Mouse (Mus musculus): ENCODE results near the gene Tnfrsf14. TPM values are rescaled to one million over a fixed set of nuclear protein-coding genes. Genes with fewer than 3 reads are reported as not detected.

The Tnfrsf14 gene
- total RNA-seq, 1 experiment = 0.85 TPM

GRCm38 (mm10) chr4:154898506-154899446 is 29.6 kb downstream of the Tnfrsf14 start, which contains the start of gene Fam213b:
TSS of gene Fam213b (minus strand) at chr4:154899135.
- H3K9me3 ChIP-seq (ENCODE audit: control insufficient read depth, insufficient read depth, low read depth, low read length) = no peaks in the 10 kb centered on the region
- in situ Hi-C loops (cut with MboI; ENCODE audit: low sequenced_read_pairs in 2 of 2, unreplicated experiment in 2 of 2) = loop anchor here in 1 of 2 experiments (25.0 kb wide), 1 partner anchor 339 kb away; the partner anchor contains the start of gene Faap20
- no peak within 1 kb of the TSS for H3K27ac ChIP-seq (ENCODE audit: insufficient read depth, low read depth, low read length, poor library complexity, severe bottlenecking)
- TF ChIP-seq ZC3H11A (IDR thresholded peaks at IDR 0.05; ENCODE audit: borderline replicate concordance, low read depth, low read length) (no peak), CHD2 (IDR thresholded peaks at IDR 0.05; ENCODE audit: low read depth, low read length) (no peak), MAFK (IDR thresholded peaks at IDR 0.05; ENCODE audit: insufficient read depth, low read depth, low read length) (no peak), HCFC1 (IDR thresholded peaks at IDR 0.05; ENCODE audit: borderline replicate concordance, insufficient read depth, low read length) (no peak), ZNF384 (IDR thresholded peaks at IDR 0.05; ENCODE audit: low read depth, low read length) (no peak)
- H3K4me1 ChIP-seq (ENCODE audit: control insufficient read depth in 2 of 2, insufficient read depth in 2 of 2, low read length in 2 of 2, poor library complexity in 1 of 2) = peaks cover 0 to 8% of the 10 kb centered on the region in 2 experiments; a peak in 1 of 4 replicates
- peak within 1 kb of the TSS; percentile 59 to 75 for H3K4me3 ChIP-seq (ENCODE audit: insufficient read depth in 1 of 2, low read depth in 1 of 2, low read length in 2 of 2, poor library complexity in 1 of 2, severe bottlenecking in 1 of 2)
- peak within 1 kb of the TSS; percentile 62 for H3K9ac ChIP-seq (ENCODE audit: insufficient read depth, low read depth, low read length, poor library complexity, severe bottlenecking)
- DNase-seq (ENCODE audit: low read depth, low spot score) = peak; percentile 92
- H3K36me3 ChIP-seq (ENCODE audit: control insufficient read depth, insufficient read depth, low read length, poor library complexity, severe bottlenecking) = no peaks in the 10 kb centered on the region

GRCm38 (mm10) chr4:154897676-154898465 is 30.5 kb downstream of the Tnfrsf14 start:
- Histone ChIP-seq H3K9ac (ENCODE audit: insufficient read depth, low read depth, low read length, poor library complexity, severe bottlenecking) (no peak overlapping the region), H3K27ac (ENCODE audit: insufficient read depth, low read depth, low read length, poor library complexity, severe bottlenecking) (no peak overlapping the region), H3K4me1 (ENCODE audit: control insufficient read depth in 2 of 2, insufficient read depth in 2 of 2, low read length in 2 of 2, poor library complexity in 1 of 2) (peaks cover 0 to 8% of the 10 kb centered on the region in 2 experiments; a peak in 1 of 4 replicates), H3K4me3 (ENCODE audit: insufficient read depth in 1 of 2, low read depth in 1 of 2, low read length in 2 of 2, poor library complexity in 1 of 2, severe bottlenecking in 1 of 2) (peak overlapping the region; percentile 59 to 75; a peak in 2 of 4 replicates), H3K9me3 (ENCODE audit: control insufficient read depth, insufficient read depth, low read depth, low read length) (no peaks in the 10 kb centered on the region), H3K36me3 (ENCODE audit: control insufficient read depth, insufficient read depth, low read length, poor library complexity, severe bottlenecking) (no peaks in the 10 kb centered on the region)
- DNase-seq (ENCODE audit: low read depth, low spot score) = no peak
- TF ChIP-seq ZC3H11A (IDR thresholded peaks at IDR 0.05; ENCODE audit: borderline replicate concordance, low read depth, low read length) (no peak), HCFC1 (IDR thresholded peaks at IDR 0.05; ENCODE audit: borderline replicate concordance, insufficient read depth, low read length) (no peak), MAFK (IDR thresholded peaks at IDR 0.05; ENCODE audit: insufficient read depth, low read depth, low read length) (no peak), ZNF384 (IDR thresholded peaks at IDR 0.05; ENCODE audit: low read depth, low read length) (no peak), CHD2 (IDR thresholded peaks at IDR 0.05; ENCODE audit: low read depth, low read length) (no peak)
- in situ Hi-C loops (cut with MboI; ENCODE audit: low sequenced_read_pairs in 2 of 2, unreplicated experiment in 2 of 2) = loop anchor here in 1 of 2 experiments (25.0 kb wide), 1 partner anchor 339 kb away; the partner anchor contains the start of gene Faap20

DNA sequence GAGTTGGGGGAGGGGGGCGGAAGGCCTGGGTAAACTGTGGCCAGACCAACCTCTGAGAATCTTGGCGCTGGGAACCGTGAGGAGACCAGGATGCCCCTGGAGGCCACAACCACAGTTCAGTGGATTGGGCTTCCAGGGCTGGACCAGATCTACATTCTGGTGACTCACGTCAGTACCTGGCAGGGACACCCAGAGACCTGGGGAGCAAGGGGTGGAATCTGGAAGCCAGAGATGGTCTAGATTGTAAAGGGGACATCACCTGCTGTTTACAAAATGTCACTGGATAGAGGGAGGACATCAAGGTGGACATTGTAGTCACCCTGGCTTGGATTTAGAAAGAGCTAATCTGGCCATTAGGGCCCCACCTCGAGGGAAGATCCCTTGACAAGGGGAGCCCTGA is 32.8 kb downstream of the Tnfrsf14 start:
- peak overlapping the region; percentile 48 to 51; a peak in 1 of 4 replicates for H3K4me3 ChIP-seq (ENCODE audit: insufficient read depth in 1 of 2, low read depth in 1 of 2, low read length in 2 of 2, poor library complexity in 1 of 2, severe bottlenecking in 1 of 2)
- no peaks in the 10 kb centered on the region for H3K9me3 ChIP-seq (ENCODE audit: control insufficient read depth, insufficient read depth, low read depth, low read length)
- H3K9ac ChIP-seq (ENCODE audit: insufficient read depth, low read depth, low read length, poor library complexity, severe bottlenecking) = no peak overlapping the region
- no peak for DNase-seq (ENCODE audit: low read depth, low spot score)
- no peaks in the 10 kb centered on the region for H3K36me3 ChIP-seq (ENCODE audit: control insufficient read depth, insufficient read depth, low read length, poor library complexity, severe bottlenecking)
- H3K27ac ChIP-seq (ENCODE audit: insufficient read depth, low read depth, low read length, poor library complexity, severe bottlenecking) = no peak overlapping the region
- in situ Hi-C loops (cut with MboI; ENCODE audit: low sequenced_read_pairs in 2 of 2, unreplicated experiment in 2 of 2) = loop anchor here in 1 of 2 experiments (25.0 kb wide), 1 partner anchor 342 kb away; the partner anchor contains the start of gene Faap20
- peaks cover 0 to 14% of the 10 kb centered on the region in 2 experiments; a peak in 1 of 4 replicates for H3K4me1 ChIP-seq (ENCODE audit: control insufficient read depth in 2 of 2, insufficient read depth in 2 of 2, low read length in 2 of 2, poor library complexity in 1 of 2)
- TF ChIP-seq ZC3H11A (IDR thresholded peaks at IDR 0.05; ENCODE audit: borderline replicate concordance, low read depth, low read length) (no peak), ZNF384 (IDR thresholded peaks at IDR 0.05; ENCODE audit: low read depth, low read length) (no peak), CHD2 (IDR thresholded peaks at IDR 0.05; ENCODE audit: low read depth, low read length) (no peak)

DNA sequence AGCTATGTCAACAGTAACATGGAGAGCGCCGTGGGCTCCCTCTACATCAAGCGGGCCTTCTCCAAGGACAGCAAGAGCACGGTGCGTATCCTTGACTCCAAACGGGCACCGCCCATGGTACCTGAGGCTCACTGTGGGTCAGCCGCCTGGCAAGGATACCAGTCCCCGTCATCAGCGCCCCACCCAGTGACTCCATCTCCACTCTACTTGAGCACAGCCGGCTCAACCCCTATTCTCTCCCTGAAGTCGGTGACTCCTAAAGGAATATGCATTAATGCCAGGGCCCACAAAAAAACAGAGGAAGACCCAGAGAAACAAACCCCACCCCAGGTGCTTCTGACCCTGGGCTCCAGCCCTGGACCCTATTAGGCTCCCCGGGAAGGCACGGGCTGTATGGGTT is 37.5 kb downstream of the Tnfrsf14 start:
- no peaks in the 10 kb centered on the region for H3K36me3 ChIP-seq (ENCODE audit: control insufficient read depth, insufficient read depth, low read length, poor library complexity, severe bottlenecking)
- H3K4me1 ChIP-seq (ENCODE audit: control insufficient read depth in 2 of 2, insufficient read depth in 2 of 2, low read length in 2 of 2, poor library complexity in 1 of 2) = peaks cover 0 to 6% of the 10 kb centered on the region in 2 experiments; a peak in 1 of 4 replicates
- no peak overlapping the region for H3K27ac ChIP-seq (ENCODE audit: insufficient read depth, low read depth, low read length, poor library complexity, severe bottlenecking)
- no peaks in the 10 kb centered on the region for H3K9me3 ChIP-seq (ENCODE audit: control insufficient read depth, insufficient read depth, low read depth, low read length)
- no peak overlapping the region; the same call in 1 of the 2 replicates for H3K9ac ChIP-seq (ENCODE audit: insufficient read depth, low read depth, low read length, poor library complexity, severe bottlenecking)
- in situ Hi-C loops (cut with MboI; ENCODE audit: low sequenced_read_pairs in 2 of 2, unreplicated experiment in 2 of 2) = loop anchor here in 1 of 2 experiments (25.0 kb wide), 1 partner anchor 346 kb away; the partner anchor contains the start of gene Faap20
- peak overlapping the region in 1 of 2 experiments; percentile 26; a peak in 1 of 4 replicates for H3K4me3 ChIP-seq (ENCODE audit: insufficient read depth in 1 of 2, low read depth in 1 of 2, low read length in 2 of 2, poor library complexity in 1 of 2, severe bottlenecking in 1 of 2)
- no peak for TF ChIP-seq HCFC1 (IDR thresholded peaks at IDR 0.05; ENCODE audit: borderline replicate concordance, insufficient read depth, low read length)
- no peak for TF ChIP-seq CHD2 (IDR thresholded peaks at IDR 0.05; ENCODE audit: low read depth, low read length)
- TF ChIP-seq MAFK (IDR thresholded peaks at IDR 0.05; ENCODE audit: insufficient read depth, low read depth, low read length) = no peak
- no peak for TF ChIP-seq ZC3H11A (IDR thresholded peaks at IDR 0.05; ENCODE audit: borderline replicate concordance, low read depth, low read length)
- no peak for TF ChIP-seq ZNF384 (IDR thresholded peaks at IDR 0.05; ENCODE audit: low read depth, low read length)
- no peak for DNase-seq (ENCODE audit: low read depth, low spot score)

Data from ES-E14 (cell line).